ENCODE assay signal across 18 mouse cellular contexts in the genomic region with DNA sequence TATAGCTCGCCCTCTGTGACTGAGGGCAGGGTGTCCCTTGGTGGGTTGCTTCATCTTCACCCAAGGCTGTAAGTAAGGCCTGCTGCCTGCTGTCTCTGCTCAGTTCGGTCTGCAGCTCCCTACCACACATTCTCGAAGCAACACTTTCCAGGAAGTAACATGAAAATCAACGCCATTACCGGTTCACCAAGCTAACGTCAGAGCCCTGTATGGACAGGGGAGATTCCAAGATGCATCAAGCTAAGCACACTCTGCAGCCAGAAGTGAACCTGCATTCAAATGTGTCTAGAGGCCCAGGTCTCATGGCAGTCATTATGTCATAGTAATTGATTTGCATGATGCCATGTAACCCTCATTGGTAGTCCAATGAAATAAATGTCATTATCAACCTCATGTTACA. TPM values are rescaled to one million over a fixed set of nuclear protein-coding genes. Genes with fewer than 3 reads are reported as not detected.
DNase-seq lines count a peak whose midpoint lies in the region; ATAC-seq and TF ChIP-seq lines count a peak whose summit lies in the region.
"Had no signal": no experiment of that assay in that cellular context is flagged by ENCODE, and none has a peak within 500 bp of the region (broad histone marks: within the 10 kb centered on the region; RNA-seq: fewer than 3 reads in every experiment).

No protein-coding gene starts in this region.

- H3K9me3 ChIP-seq in E14TG2a.4 (ENCODE audit: low read length): no peaks in the 10 kb centered on the region
- H3K9me3 ChIP-seq: forebrain, embryonic 13.5 days; heart, embryonic 13.5 days; hindbrain, embryonic 15.5 days had no signal

- peaks cover 65% of the 10 kb centered on the region for H3K4me1 ChIP-seq in thymus, adult 2 months (replicated peaks; ENCODE audit: control insufficient read depth, insufficient read depth, low read length)
- H3K4me1 ChIP-seq in E14TG2a.4 (replicated peaks; ENCODE audit: low read depth, low read length): peaks cover 34% of the 10 kb centered on the region
- H3K4me1 ChIP-seq: forebrain, embryonic 13.5 days; hindbrain, embryonic 15.5 days had no signal

- no peak for TF ChIP-seq CTCF in thymus, adult 2 months (IDR thresholded peaks at IDR 0.05; ENCODE audit: borderline replicate concordance, control insufficient read depth, extremely low read depth, insufficient read depth, low read length, poor library complexity)
- no peak for TF ChIP-seq CTCF in E14TG2a.4 (conservative IDR thresholded peaks at IDR 0.05; ENCODE audit: low read length)

- H3K27ac ChIP-seq in thymus, adult 2 months (ENCODE audit: control insufficient read depth, insufficient read depth, low read length): peak overlapping the region; percentile 25; the same call in 1 of the 2 replicates
- H3K27ac ChIP-seq: forebrain, embryonic 13.5 days; heart, embryonic 13.5 days; hindbrain, embryonic 15.5 days had no signal

- WGBS in thymus, adult 2 months: 83% methylated on average over 6 of the region's 6 CpGs

- no peak for TF ChIP-seq POLR2A in thymus, adult 2 months (IDR thresholded peaks at IDR 0.05; ENCODE audit: control insufficient read depth, extremely low read depth, insufficient read depth, low read length, poor library complexity)

- no peak overlapping the region for H3K4me3 ChIP-seq in thymus, adult 2 months (ENCODE audit: control insufficient read depth, insufficient read depth, low read length)
- peak overlapping the region; percentile 29; the same call in 1 of the 2 replicates for H3K4me3 ChIP-seq in E14TG2a.4 (replicated peaks; ENCODE audit: low read length)
- H3K4me3 ChIP-seq: forebrain, embryonic 13.5 days; heart, embryonic 13.5 days; hindbrain, embryonic 15.5 days had no signal

- ATAC-seq in inflammation-experienced regulatory T-cells, adult 6 months: peak; percentile 49
- ATAC-seq: forebrain, embryonic 13.5 days had no signal

- DNase-seq in thymus, adult 2 months: no peak
- DNase-seq in thymus, postnatal 36 days: no peak
- peak; percentile 66 for DNase-seq in splenic B cell, adult 2 months (ENCODE audit: low read depth, low spot score)
- DNase-seq in liver (no peak), MN1 (ENCODE audit: low spot score) (no peak)
- no peak for DNase-seq in layer of hippocampus, adult 11-12 months (ENCODE audit: low spot score)
- DNase-seq: adrenal gland, postnatal 14 days; cerebellum, adult 11-12 months; cerebellum, adult 9-10 months; cerebellum, postnatal 36 days; gastrocnemius, postnatal 36 days; heart, adult 11 months; heart, postnatal 36 days had no signal

- H3K36me3 ChIP-seq in thymus, adult 2 months (ENCODE audit: control insufficient read depth, insufficient read depth, low read length): peaks cover 7% of the 10 kb centered on the region
- H3K36me3 ChIP-seq in E14TG2a.4 (ENCODE audit: insufficient read depth, low read length): no peaks in the 10 kb centered on the region
- no peaks in the 10 kb centered on the region for H3K36me3 ChIP-seq in splenic B cell, adult 2 months (ENCODE audit: control insufficient read depth, insufficient read depth, low read length, poor library complexity, severe bottlenecking)
- H3K36me3 ChIP-seq: heart, embryonic 13.5 days; hindbrain, embryonic 15.5 days had no signal

- H3K27me3 ChIP-seq in thymus, adult 2 months (ENCODE audit: control insufficient read depth, insufficient read depth, low read length): no peaks in the 10 kb centered on the region
- peaks cover 10% of the 10 kb centered on the region; the same call in 1 of the 2 replicates for H3K27me3 ChIP-seq in E14TG2a.4 (ENCODE audit: insufficient read depth, low read length)
- H3K27me3 ChIP-seq in splenic B cell, adult 2 months (ENCODE audit: control insufficient read depth, insufficient read depth, low read length, poor library complexity, severe bottlenecking): no peaks in the 10 kb centered on the region
- H3K27me3 ChIP-seq: forebrain, embryonic 13.5 days; heart, embryonic 13.5 days; hindbrain, embryonic 15.5 days had no signal

RNA-seq across cellular contexts. Expression of a gene that starts 3.4 kb away (rescaled TPM):
- polyA plus RNA-seq in thymus, adult 2 months (2012; rRNA removed): 1,584 and 1,845 TPM in 2 replicates
- polyA plus RNA-seq in inflammation-experienced regulatory T-cells, adult 6 months (2017; shearing (Covaris generic)): 1,000 to 10,000 TPM; 1,449 to 1,788 (median 1,727) TPM

RNA-seq across cellular contexts. Expression of a gene that starts 8.3 kb away (rescaled TPM):
- 2.6 and 3.0 TPM in 2 replicates for polyA plus RNA-seq in thymus, adult 2 months (2012; rRNA removed)
- polyA plus RNA-seq in inflammation-experienced regulatory T-cells, adult 6 months (2017; shearing (Covaris generic)): under 1 TPM in 2 of 3 experiments, not detected in 1; 0.97 to 0.98 TPM

RNA-seq across cellular contexts. Expression of a gene that starts 27.5 kb away (rescaled TPM):
- polyA plus RNA-seq in thymus, adult 2 months (2012; rRNA removed): 198 and 201 TPM in 2 replicates
- polyA plus RNA-seq in inflammation-experienced regulatory T-cells, adult 6 months (2017; shearing (Covaris generic)): 100 to 1,000 TPM; 256 to 267 (median 261) TPM

RNA-seq across cellular contexts. Expression of a gene that starts 30.4 kb away (rescaled TPM):
- 331 and 350 TPM in 2 replicates for polyA plus RNA-seq in thymus, adult 2 months (2012; rRNA removed)
- 100 to 1,000 TPM; 335 to 403 (median 335) TPM for polyA plus RNA-seq in inflammation-experienced regulatory T-cells, adult 6 months (2017; shearing (Covaris generic))

RNA-seq across cellular contexts. Expression of a gene that starts 30.4 kb away (rescaled TPM):
- polyA plus RNA-seq in thymus, adult 2 months (2012; rRNA removed): 243 and 257 TPM in 2 replicates
- 100 to 1,000 TPM; 283 to 327 (median 313) TPM for polyA plus RNA-seq in inflammation-experienced regulatory T-cells, adult 6 months (2017; shearing (Covaris generic))
